Mouse (Mus musculus) midbrain, embryonic 11.5 days (tissue): ENCODE results near the gene Kdm6b. TPM values are rescaled to one million over a fixed set of nuclear protein-coding genes. Genes with fewer than 3 reads are reported as not detected.

Experiments
- ATAC-seq: fragments of 200-750 bp; cut with Nextera tagmentation; 2 replicates; pipeline ENCODE4 v1.8.0; 2017; ENCODE audit warnings: moderate TSS enrichment, moderate library complexity; ENCODE audit not compliant: low FRiP score
- DNase-seq: peaks from one replicate; pipeline ENCODE4 v3.0.0; 2015; ENCODE audit warnings: low spot score; ENCODE audit errors: missing footprints
- H3K27ac ChIP-seq: fragments of 300-500 bp; sonication (generic); 2 replicates; pipeline ENCODE4 v1.5.1; 2014; ENCODE audit warnings: low read depth, low read length
- H3K27me3 ChIP-seq: fragments of 300-500 bp; sonication (generic); 2 replicates; pipeline ENCODE4 v1.6.1; 2014; ENCODE audit warnings: mild to moderate bottlenecking, low read length, moderate library complexity, mixed read lengths; ENCODE audit not compliant: control insufficient read depth, insufficient read depth
- H3K36me3 ChIP-seq: fragments of 300-500 bp; sonication (generic); 2 replicates; pipeline ENCODE4 v1.6.1; 2014; ENCODE audit warnings: mild to moderate bottlenecking, low read length, moderate library complexity, mixed read lengths; ENCODE audit not compliant: control insufficient read depth, insufficient read depth
- H3K4me1 ChIP-seq: fragments of 300-500 bp; sonication (generic); 2 replicates; pipeline ENCODE4 v1.6.1; 2014; ENCODE audit warnings: low read length; ENCODE audit not compliant: control insufficient read depth, insufficient read depth
- H3K4me2 ChIP-seq: fragments of 300-500 bp; sonication (generic); 2 replicates; pipeline ENCODE4 v1.6.1; 2014; ENCODE audit warnings: mild to moderate bottlenecking, moderate library complexity
- H3K4me3 ChIP-seq: fragments of 300-500 bp; sonication (generic); 2 replicates; pipeline ENCODE4 v1.5.1; 2014; ENCODE audit warnings: low read depth, low read length
- H3K9ac ChIP-seq: fragments of 300-500 bp; sonication (generic); 2 replicates; pipeline ENCODE4 v1.6.1; 2014; ENCODE audit warnings: low read length
- H3K9me3 ChIP-seq: fragments of 300-500 bp; sonication (generic); 2 replicates; pipeline ENCODE4 v1.6.1; 2016; ENCODE audit warnings: low read length; ENCODE audit not compliant: control insufficient read depth
- WGBS: fragments of 180-500 bp; shearing (Covaris S2); extraction: QIAGEN DNeasy Blood & Tissue Kit; methylation state at CpG from one replicate; pipeline ENCODE4 v1.1.7; 2014; 5-methylcytosine and 5-hydroxymethylcytosine counted together
- polyA plus RNA-seq: library from polyadenylated mRNA; unstranded; fragments of >200 nt; fragmentation: Nextera tagmentation; extraction: Ambion mirVana; gene quantifications from 2 replicates; pipeline ENCODE4 v1.2.1, GENCODE M21; 2014

Kdm6b gene
- polyA plus RNA-seq, 1 experiment from 2014 or later, result 31.7 TPM

DNA sequence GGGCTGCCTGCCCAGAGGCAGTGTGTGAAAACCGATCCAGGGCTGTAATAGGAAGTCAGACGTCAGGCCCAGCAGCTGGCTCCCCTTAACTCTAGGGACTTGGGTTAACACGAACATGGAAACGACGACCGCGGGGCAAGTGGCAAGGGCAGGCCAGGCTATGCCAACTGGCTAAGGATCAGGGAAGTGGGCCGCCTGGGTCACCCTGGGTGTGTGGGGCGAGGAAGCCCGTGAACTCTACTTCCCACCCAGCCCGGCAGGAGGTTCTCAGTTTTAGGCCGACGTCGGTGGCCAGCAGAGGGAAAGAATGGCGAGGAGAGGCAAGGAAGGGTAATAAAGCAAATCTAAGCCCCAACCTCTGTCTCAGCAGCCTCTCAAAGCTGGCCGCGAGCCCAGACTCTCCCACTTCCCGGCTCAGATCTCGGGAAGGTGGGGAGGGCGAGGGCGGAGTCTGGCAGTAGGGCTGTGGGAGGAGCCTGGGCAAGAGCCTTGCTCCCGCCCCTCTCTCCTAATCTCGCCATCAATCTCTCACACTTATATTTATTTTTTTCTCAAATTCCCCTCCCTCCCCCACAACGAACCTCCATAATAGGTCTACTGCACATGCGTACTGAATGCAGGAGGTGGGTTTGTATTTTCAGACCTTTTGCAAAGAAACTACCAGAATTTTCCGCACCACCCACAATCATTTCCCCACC, 47.2 kb downstream of the Kdm6b start:
- Histone ChIP-seq H3K27ac (peak overlapping the region; percentile 99), H3K4me2 (peak overlapping the region; percentile 94), H3K9ac (peak overlapping the region; percentile 99), H3K4me1 (peaks cover 45% of the 10 kb centered on the region), H3K4me3 (peak overlapping the region; percentile 97), H3K36me3 (no peaks in the 10 kb centered on the region; the same call in 1 of the 2 replicates), H3K27me3 (no peaks in the 10 kb centered on the region), H3K9me3 (no peaks in the 10 kb centered on the region)
- WGBS, result 1% methylated on average over 26 of the region's 26 CpGs
- ATAC-seq (peak; percentile 83), DNase-seq (peak; percentile 97)

DNA sequence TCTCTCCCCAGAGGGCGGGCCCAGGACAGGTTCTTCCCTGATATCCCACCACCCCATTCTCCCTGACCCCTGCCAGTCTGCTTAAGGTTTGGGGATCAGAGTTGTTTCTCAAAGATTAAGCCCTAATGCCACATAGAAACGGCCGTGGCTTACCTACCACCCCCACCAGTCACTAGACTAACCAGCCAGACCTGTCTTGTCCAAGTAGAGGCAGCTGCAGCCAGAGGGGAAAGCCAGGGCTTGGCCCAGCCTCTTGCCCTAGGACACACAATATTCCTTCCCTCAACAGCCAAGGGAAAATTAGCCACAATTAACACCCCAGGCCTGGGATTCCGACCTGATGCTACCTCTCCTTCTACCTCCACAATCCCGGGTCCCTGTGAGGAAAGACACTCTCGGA, 47.8 kb downstream of the Kdm6b start:
- 27% methylated on average over 6 of the region's 6 CpGs for WGBS
- Histone ChIP-seq H3K9ac (peak overlapping the region; percentile 50), H3K9me3 (no peaks in the 10 kb centered on the region), H3K27ac (peak overlapping the region; percentile 99; the same call in 1 of the 2 replicates), H3K27me3 (no peaks in the 10 kb centered on the region), H3K4me3 (peak overlapping the region; percentile 97), H3K4me1 (peaks cover 39% of the 10 kb centered on the region), H3K4me2 (peak overlapping the region; percentile 94), H3K36me3 (peaks cover 3% of the 10 kb centered on the region; the same call in 1 of the 2 replicates)
- DNase-seq (peak; percentile 92), ATAC-seq (0 out of 2 replicates have a peak, but pooled peaks have one; percentile 1)

DNA sequence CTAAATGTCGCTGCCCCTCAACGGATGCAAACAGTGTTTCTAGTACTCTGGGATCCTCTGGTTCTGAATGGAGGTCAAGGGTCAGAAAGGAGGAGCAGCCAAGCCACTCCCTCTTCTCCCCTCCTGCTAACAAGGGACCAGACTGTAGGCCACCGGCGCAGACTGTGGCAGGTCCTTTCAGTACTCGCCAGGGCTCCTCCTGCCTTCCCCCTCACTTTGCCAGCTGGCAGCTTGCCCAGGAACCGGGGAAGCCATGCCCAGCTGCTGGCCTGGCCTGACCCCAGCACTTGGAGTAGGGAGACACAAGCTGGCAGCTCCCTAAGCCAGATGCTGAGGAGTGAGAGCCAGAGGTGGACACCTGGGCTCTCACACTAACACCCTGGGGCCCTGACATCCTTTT, 48.6 kb downstream of the Kdm6b start:
- H3K27ac ChIP-seq, result peak overlapping the region; percentile 99; the same call in 1 of the 2 replicates
- DNase-seq, result peak; percentile 90
- peak overlapping the region; percentile 94 for H3K4me2 ChIP-seq
- H3K4me3 ChIP-seq, result no peak overlapping the region
- no peak for ATAC-seq
- H3K27me3 ChIP-seq, result no peaks in the 10 kb centered on the region
- no peaks in the 10 kb centered on the region for H3K9me3 ChIP-seq
- 2% methylated on average over 6 of the region's 6 CpGs for WGBS
- H3K9ac ChIP-seq, result peak overlapping the region; percentile 50
- H3K4me1 ChIP-seq, result peaks cover 35% of the 10 kb centered on the region
- peaks cover 11% of the 10 kb centered on the region for H3K36me3 ChIP-seq

DNA sequence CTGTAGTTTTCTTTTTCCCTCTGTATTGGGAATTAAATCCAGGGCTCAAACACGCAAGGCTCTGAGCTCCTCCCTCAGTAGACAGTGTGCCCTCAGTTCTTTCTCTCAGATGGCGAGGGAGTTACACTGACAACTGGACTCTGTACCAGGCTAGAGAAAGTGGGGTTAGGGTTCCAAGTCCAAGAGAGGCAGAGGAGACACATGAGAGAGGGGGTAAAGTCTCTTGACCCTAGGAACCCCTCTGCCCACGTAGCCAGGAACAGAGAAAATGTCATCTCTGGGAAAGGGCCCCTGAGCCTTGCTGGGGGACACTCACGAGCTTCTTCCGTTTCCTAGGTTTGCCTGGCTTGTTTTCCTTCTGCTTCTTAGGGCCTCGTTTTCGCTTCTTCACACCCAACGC, 49.1 kb downstream of the Kdm6b start:
- peaks cover 13% of the 10 kb centered on the region for H3K36me3 ChIP-seq
- 53% methylated on average over 8 of the region's 8 CpGs for WGBS
- ATAC-seq (no peak), DNase-seq (no peak)
- no peaks in the 10 kb centered on the region for H3K27me3 ChIP-seq
- no peak overlapping the region for H3K4me3 ChIP-seq
- H3K9me3 ChIP-seq, result no peaks in the 10 kb centered on the region
- H3K27ac ChIP-seq, result no peak overlapping the region
- no peak overlapping the region for H3K4me2 ChIP-seq
- peaks cover 31% of the 10 kb centered on the region for H3K4me1 ChIP-seq
- H3K9ac ChIP-seq, result no peak overlapping the region

DNA sequence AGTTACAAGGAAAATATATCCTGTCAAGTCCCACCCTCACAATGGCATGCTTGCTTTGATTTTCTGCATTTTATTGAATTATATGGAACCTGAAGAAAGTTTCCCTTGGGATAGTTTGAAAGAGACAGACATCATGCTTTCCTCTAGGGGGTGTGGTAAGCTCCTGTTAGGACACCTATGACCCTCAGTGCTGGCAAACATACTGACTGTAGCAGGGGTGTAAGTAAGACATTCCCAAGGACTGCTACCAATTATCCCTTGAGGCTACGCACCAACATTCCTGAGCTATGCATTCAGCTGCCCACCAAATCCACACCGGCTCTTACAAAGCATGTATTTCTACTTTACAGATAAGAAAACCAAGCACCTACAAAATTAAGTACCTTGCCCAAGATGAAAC, 51.0 kb downstream of the Kdm6b start:
- no peak for DNase-seq
- 80% methylated on average over 2 of the region's 2 CpGs for WGBS
- Histone ChIP-seq H3K4me1 (peaks cover 25% of the 10 kb centered on the region), H3K27ac (no peak overlapping the region), H3K27me3 (no peaks in the 10 kb centered on the region), H3K9me3 (no peaks in the 10 kb centered on the region), H3K4me3 (no peak overlapping the region), H3K4me2 (no peak overlapping the region), H3K36me3 (peaks cover 22% of the 10 kb centered on the region), H3K9ac (no peak overlapping the region)
- ATAC-seq, result no peak

DNA sequence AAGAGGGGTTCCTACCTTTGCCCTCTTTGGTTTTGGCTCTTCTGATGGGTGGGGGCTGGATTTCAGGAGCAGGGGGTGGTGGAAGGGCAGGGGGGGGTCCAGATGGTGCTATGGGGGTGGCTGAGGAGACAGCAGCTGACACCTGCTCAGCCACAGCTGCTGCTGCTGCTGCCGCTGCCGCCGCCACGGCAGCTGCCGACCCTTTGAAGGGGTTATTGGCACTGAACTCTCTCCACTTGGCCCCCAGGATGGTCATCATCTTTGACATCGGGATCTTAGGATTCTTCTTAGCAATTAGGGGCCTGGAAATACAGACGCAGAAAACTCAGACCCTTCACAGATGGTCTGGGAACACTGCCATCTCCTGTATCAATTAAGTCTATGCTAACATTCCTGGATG, 51.5 kb downstream of the Kdm6b start:
- Histone ChIP-seq H3K4me3 (no peak overlapping the region), H3K27ac (no peak overlapping the region), H3K4me2 (no peak overlapping the region), H3K4me1 (peaks cover 23% of the 10 kb centered on the region), H3K9me3 (no peaks in the 10 kb centered on the region), H3K27me3 (no peaks in the 10 kb centered on the region), H3K9ac (no peak overlapping the region), H3K36me3 (peaks cover 24% of the 10 kb centered on the region)
- 78% methylated on average over 7 of the region's 7 CpGs for WGBS
- no peak for ATAC-seq
- DNase-seq, result no peak

DNA sequence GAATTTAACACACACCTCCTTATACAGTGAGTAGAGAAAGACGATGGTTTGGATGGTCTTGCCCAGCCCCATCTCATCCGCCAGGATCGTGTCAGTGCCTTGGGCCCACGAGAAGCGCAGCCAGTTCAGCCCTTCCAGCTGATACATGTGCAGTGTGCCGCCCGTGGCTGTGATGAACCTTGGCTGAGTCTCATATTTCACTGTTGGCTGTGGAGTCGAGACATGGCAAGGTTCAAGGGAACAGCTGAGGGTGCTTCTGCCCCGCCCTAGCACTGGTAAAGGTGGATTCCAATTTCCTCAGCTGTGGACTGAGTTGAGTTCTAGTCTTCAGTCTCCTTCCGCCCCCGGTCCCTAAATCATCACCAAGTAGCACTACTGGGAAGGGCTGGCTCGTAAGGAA, 55.8 kb downstream of the Kdm6b start:
- DNase-seq (no peak), ATAC-seq (no peak)
- no peaks in the 10 kb centered on the region for H3K27me3 ChIP-seq
- H3K27ac ChIP-seq, result no peak overlapping the region
- H3K36me3 ChIP-seq, result peaks cover 39% of the 10 kb centered on the region
- no peak overlapping the region for H3K9ac ChIP-seq
- 95% methylated on average over 12 of the region's 12 CpGs for WGBS
- H3K4me3 ChIP-seq, result no peak overlapping the region
- H3K4me1 ChIP-seq, result no peaks in the 10 kb centered on the region
- no peak overlapping the region for H3K4me2 ChIP-seq
- H3K9me3 ChIP-seq, result no peaks in the 10 kb centered on the region

DNA sequence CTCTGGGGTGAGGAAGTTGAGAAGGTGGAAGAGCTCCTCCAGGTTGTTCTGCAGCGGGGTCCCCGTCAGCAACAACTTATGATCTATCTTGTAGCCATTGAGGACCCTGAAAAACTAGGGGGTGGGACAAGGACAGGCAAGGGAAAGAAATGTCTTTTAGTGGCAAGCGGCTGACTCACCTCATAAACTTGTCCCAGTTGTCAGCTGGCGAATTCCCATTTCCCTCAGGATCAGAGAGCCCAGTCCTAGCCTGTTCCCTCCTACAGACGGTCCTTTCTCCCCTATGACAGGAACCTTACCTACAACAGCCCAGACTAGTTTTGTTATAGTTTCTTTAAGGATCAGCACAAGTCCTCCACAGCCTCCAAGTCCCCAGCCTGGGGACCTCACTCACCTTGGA, 56.9 kb downstream of the Kdm6b start:
- no peak overlapping the region for H3K9ac ChIP-seq
- DNase-seq, result no peak
- no peaks in the 10 kb centered on the region for H3K27me3 ChIP-seq
- no peaks in the 10 kb centered on the region for H3K4me1 ChIP-seq
- no peak overlapping the region for H3K4me3 ChIP-seq
- no peak for ATAC-seq
- H3K36me3 ChIP-seq, result peaks cover 46% of the 10 kb centered on the region
- H3K27ac ChIP-seq, result no peak overlapping the region
- 87% methylated on average over 5 of the region's 5 CpGs for whole genome bisulfite sequencing
- H3K4me2 ChIP-seq, result no peak overlapping the region
- H3K9me3 ChIP-seq, result no peaks in the 10 kb centered on the region
